Mouse (Mus musculus) kidney, adult 18-20 months (tissue): Measurements from ENCODE around the gene Bola3.

Experiments
- DNase-seq: peaks from one replicate; pipeline ENCODE4 v3.0.0; 2021

Bola3 gene

DNA sequence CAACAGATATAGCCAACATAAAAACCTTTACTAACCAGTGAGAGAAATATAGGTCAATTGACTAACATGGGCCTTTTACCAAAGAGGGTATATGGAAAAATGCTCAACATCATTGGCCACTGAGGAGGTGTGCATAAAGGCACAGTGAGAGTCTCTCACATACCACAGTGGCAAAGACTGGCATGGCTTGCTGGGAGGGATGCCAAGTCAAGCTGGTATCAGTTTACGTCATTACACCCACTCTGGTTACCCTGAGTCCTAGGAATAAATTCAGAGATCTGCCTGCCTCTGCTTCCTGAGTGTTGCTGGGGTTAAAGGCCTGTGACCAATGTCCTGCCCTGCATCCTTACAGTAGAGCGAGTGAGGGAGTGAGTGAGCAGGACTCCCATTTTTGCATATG lies 47.8 kb downstream of the Bola3 start:
- no peak for DNase-seq

DNA sequence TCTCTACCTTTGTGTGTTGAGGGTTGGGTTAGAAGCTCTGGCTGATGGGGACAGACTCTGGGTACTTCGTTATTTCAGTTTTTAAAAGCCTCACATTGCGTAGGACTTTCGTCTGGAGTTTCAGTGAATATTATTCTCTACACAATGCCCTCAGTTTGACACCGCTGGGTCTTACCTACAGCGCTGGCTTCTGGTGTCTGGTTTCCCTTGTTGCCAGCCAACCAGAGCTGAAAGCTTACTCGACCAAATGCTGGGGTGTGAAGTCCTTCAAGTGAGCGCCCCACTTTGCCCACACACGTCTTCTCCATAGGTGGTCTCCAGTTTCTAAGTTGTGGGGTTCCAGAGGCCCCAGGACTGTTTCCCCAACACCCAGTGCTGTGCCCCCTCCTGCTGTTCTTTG lies 48.8 kb downstream of the Bola3 start:
- no peak for DNase-seq

GRCm38 (mm10) chr6:83399790-83400189 lies 50.8 kb downstream of the Bola3 start:
- DNase-seq = no peak

- DNase-seq = no peak
Observed at GRCm38 (mm10) chr6:83403481-83403880, 54.5 kb downstream of the Bola3 start.

DNA sequence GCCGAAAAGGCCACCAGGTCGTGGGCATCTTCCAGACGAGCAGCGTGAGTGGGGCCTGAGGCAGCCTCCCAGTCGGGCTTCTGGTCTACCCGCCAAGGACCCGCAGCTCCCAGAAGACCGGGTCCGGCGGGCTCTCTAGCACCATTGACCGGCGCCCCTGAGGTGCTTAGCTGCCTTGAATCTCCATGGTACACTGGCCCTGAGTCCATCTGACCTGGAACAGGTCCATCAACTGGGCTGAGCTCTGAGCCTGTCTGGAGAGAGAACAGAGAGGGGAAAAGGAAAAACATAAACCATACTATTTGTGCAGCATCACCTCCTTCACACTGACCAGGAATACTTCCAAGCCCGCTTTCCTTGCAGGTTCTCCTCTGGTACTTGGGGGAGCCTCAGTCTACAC lies 55.6 kb downstream of the Bola3 start:
- DNase-seq = no peak

GRCm38 (mm10) chr6:83405511-83406064 lies 56.6 kb downstream of the Bola3 start:
- DNase-seq = no peak

DNA sequence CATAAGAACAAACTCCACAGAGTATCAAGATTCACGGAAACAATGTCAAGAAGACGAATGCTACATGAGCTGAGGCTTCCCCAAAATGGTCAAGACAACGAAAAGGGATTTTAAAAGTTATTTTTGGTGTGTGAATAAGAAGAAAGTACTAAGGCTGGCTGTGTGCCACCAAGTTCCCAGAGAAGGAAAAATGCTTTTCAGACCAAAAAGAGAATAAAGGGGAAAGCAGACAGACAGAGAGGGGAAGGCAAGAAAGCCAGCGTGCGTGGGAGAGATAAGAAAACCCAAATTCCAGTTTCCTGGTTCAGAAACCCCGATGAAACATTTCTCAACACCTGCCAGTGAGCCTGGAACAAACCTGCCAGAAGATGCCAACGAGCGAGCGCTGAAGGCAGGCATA lies 59.6 kb downstream of the Bola3 start:
- no peak for DNase-seq
